ENCODE assay signal across 8 mouse cellular contexts in the genomic region with DNA sequence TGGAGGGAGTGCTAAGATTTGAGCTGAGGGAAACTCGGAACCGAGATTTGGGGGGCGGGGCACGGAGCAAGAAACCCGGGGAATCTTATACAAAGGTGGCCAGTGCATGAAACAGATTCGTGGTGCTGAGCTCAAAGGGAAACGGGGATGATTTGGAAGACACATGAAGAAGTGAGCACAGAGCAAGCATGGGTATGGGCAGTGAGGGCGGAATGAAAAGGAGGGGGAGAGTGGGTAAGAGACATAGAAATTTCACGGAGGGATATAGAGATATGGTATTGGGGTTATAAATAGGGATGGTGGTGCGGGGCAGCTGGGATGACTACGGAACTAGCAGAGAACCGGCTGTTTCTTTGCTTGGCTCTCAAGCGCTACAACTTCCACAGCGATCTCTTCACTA. TPM values are rescaled to one million over a fixed set of nuclear protein-coding genes. Genes with fewer than 3 reads are reported as not detected.
A peak's percentile ranks its signal among the peaks of the same experiment; 100 is the strongest.
DNase-seq lines count a peak whose midpoint lies in the region; ATAC-seq and TF ChIP-seq lines count a peak whose summit lies in the region.

No protein-coding gene starts in this region.

- H3K27me3 ChIP-seq in liver, adult 2 months (ENCODE audit: control insufficient read depth, insufficient read depth, low read length) = no peaks in the 10 kb centered on the region
- H3K27me3 ChIP-seq in hindbrain, embryonic 10.5 days (ENCODE audit: insufficient read depth, poor library complexity, severe bottlenecking) = no peaks in the 10 kb centered on the region
- H3K27me3 ChIP-seq in liver, postnatal 0 days (ENCODE audit: insufficient read depth, low read length) = no peaks in the 10 kb centered on the region

- H3K4me2 ChIP-seq in liver, postnatal 0 days (ENCODE audit: low read depth, low read length) = peak overlapping the region; percentile 64

- H3K9me3 ChIP-seq in hindbrain, embryonic 10.5 days = no peaks in the 10 kb centered on the region
- no peaks in the 10 kb centered on the region for H3K9me3 ChIP-seq in liver, postnatal 0 days (ENCODE audit: low read length)

- WGBS in liver, adult 2 months = 14% methylated on average over 14 of the region's 14 CpGs
- WGBS in hindbrain, embryonic 10.5 days = 23% methylated on average over 14 of the region's 14 CpGs
- 16% methylated on average over 14 of the region's 14 CpGs for WGBS in liver, postnatal 0 days (ENCODE audit: insufficient replicate concordance)

- H3K36me3 ChIP-seq in liver, adult 2 months (ENCODE audit: control insufficient read depth, insufficient read depth, low read length) = no peaks in the 10 kb centered on the region
- no peaks in the 10 kb centered on the region for H3K36me3 ChIP-seq in hindbrain, embryonic 10.5 days
- H3K36me3 ChIP-seq in liver, postnatal 0 days (replicated peaks; ENCODE audit: insufficient read depth, low read length) = no peaks in the 10 kb centered on the region

- no peak for DNase-seq in cerebellum, postnatal 4 days (ENCODE audit: low spot score in 2 of 2)
- no peak for DNase-seq in liver, adult 2 months (ENCODE audit: extremely low read depth, low read depth, low spot score)
- no peak for DNase-seq in liver
- no peak for DNase-seq in hindbrain, embryonic 10.5 days (ENCODE audit: low spot score)
- no peak for DNase-seq in liver, postnatal 0 days
- no peak for DNase-seq in natural killer cell, adult 2 months (ENCODE audit: low spot score in 2 of 2)
- DNase-seq in adrenal gland, postnatal 14 days = no peak

- TF ChIP-seq EP300 in liver, postnatal 0 days (IDR thresholded peaks at IDR 0.05; ENCODE audit: low read depth) = no peak

- ATAC-seq in cerebellum, adult (ENCODE audit: insufficient number of reproducible peaks, low FRiP score, low TSS enrichment) = peak; percentile 15; the same call in 1 of the 2 replicates
- no peak for ATAC-seq in liver, postnatal 0 days

- no peak for TF ChIP-seq CTCF in liver, adult 2 months (IDR thresholded peaks at IDR 0.05; ENCODE audit: low read depth, low read length)
- TF ChIP-seq CTCF in liver, postnatal 0 days (IDR thresholded peaks at IDR 0.05; ENCODE audit: low read depth) = no peak

- no peak overlapping the region for H3K27ac ChIP-seq in liver, adult 2 months (replicated peaks; ENCODE audit: insufficient read depth, low read depth, low read length)
- H3K27ac ChIP-seq in hindbrain, embryonic 10.5 days = peak overlapping the region; percentile 79
- H3K27ac ChIP-seq in liver, postnatal 0 days (ENCODE audit: low read depth) = no peak overlapping the region

- peak overlapping the region; percentile 40; the same call in 1 of the 2 replicates for H3K9ac ChIP-seq in liver, adult 2 months (ENCODE audit: low read depth, low read length)
- no peak overlapping the region for H3K9ac ChIP-seq in liver, postnatal 0 days (replicated peaks)

- H3K4me1 ChIP-seq in liver, adult 2 months (ENCODE audit: control insufficient read depth, insufficient read depth, low read length) = no peaks in the 10 kb centered on the region; the same call in 1 of the 2 replicates
- H3K4me1 ChIP-seq in hindbrain, embryonic 10.5 days (replicated peaks) = no peaks in the 10 kb centered on the region
- no peaks in the 10 kb centered on the region for H3K4me1 ChIP-seq in liver, postnatal 0 days (ENCODE audit: insufficient read depth)

- H3K79me2 ChIP-seq in liver, adult 2 months (ENCODE audit: control insufficient read depth, insufficient read depth, low read length) = no peaks in the 10 kb centered on the region

- TF ChIP-seq POLR2A in liver, adult 2 months (IDR thresholded peaks at IDR 0.05; ENCODE audit: extremely low read depth, insufficient read depth, low read length) = no peak

- peak overlapping the region; percentile 65 for H3K4me3 ChIP-seq in liver, adult 2 months (ENCODE audit: insufficient read depth, low read depth, low read length)
- peak overlapping the region; percentile 58 for H3K4me3 ChIP-seq in hindbrain, embryonic 10.5 days
- H3K4me3 ChIP-seq in liver, postnatal 0 days (ENCODE audit: low read depth, low read length) = peak overlapping the region; percentile 43

RNA-seq across cellular contexts. Expression of gene Spin2c, which starts 0.6 kb away (rescaled TPM):
- total RNA-seq in liver, adult 2 months (2014; rRNA removed) = 0.83 and 1.5 TPM in 2 replicates
- 0.35 and 0.55 TPM in 2 replicates for polyA plus RNA-seq in liver, adult 2 months (2012; rRNA removed)
- polyA plus RNA-seq in hindbrain, embryonic 10.5 days (2016; fragmentation: Nextera tagmentation; extraction: Ambion mirVana) = 19.7 and 19.9 TPM in 2 replicates
- 1.3 and 1.5 TPM in 2 replicates for polyA plus RNA-seq in liver, postnatal 0 days (2015; fragmentation: Nextera tagmentation; extraction: Ambion mirVana)
- 0.78 and 0.86 TPM in 2 replicates for total RNA-seq in adrenal gland, postnatal 14 days (2021)
